Mouse (Mus musculus) E14TG2a.4 (cell line): ENCODE data around the gene Trp53i11.

Experiments used
- CTCF ChIP-seq: conservative IDR thresholded peaks from 2 replicates; pipeline ENCODE4 v1.5.1; 2014; ENCODE audit warnings: low read length
- NANOG ChIP-seq: IDR thresholded peaks from 2 replicates; pipeline ENCODE4 v1.6.1; 2014; ENCODE audit warnings: borderline replicate concordance, low read length, mixed read lengths
- POU5F1 ChIP-seq: IDR thresholded peaks from 2 replicates; pipeline ENCODE4 v1.6.1; 2014; ENCODE audit warnings: low read length, borderline replicate concordance

GRCm38 (mm10) chr2:93150009-93150408 lies 37.3 kb upstream of the Trp53i11 start:
- TF ChIP-seq CTCF (no peak), POU5F1 (no peak), NANOG (no peak)
